ENCODE assay signal across 8 mouse cellular contexts in the genomic region with DNA sequence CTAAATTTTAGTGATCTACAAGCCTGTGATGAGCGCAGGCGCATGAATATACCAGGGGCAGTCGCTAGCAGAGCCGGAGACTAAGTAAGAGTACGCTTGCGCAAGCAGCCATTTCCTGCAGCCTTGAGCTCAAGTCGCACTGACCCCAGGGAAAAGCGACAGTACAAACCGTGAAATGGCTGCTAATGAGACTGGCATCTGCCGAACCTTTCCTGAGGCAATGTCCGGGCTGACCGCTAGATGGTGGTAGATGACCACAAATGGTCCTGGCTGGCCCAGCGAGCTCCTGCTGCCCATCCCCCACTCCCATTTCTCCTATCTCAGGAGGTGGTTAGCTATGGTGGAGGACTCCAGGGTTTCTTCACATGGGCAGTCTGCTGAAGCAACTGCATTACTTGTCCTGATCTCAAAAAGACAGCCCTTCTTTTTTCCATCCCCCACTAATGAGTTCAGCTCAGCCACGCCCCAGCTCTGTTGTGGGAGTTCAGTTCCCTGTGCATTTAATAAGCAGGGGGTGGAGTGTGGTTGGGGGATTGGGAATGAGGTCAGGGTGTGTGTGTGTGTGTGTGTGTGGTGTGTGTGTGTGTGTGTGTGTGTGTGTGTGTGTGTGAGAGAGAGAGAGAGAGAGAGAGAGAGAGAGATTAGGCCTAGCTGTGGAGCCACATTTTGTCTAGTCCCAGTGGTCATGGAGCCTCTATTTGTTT. TPM values are rescaled to one million over a fixed set of nuclear protein-coding genes. Genes with fewer than 3 reads are reported as not detected.
DNase-seq lines count a peak whose midpoint lies in the region; ATAC-seq and TF ChIP-seq lines count a peak whose summit lies in the region.

No protein-coding gene starts in this region.

- no peak overlapping the region for H3K9ac ChIP-seq in kidney, embryonic 14.5 days (ENCODE audit: low read depth, low read length)
- no peak overlapping the region for H3K9ac ChIP-seq in limb, embryonic 14.5 days (ENCODE audit: low read depth, low read length, severe bottlenecking)
- no peak overlapping the region for H3K9ac ChIP-seq in midbrain, postnatal 0 days (replicated peaks; ENCODE audit: low read length, poor library complexity, severe bottlenecking)

- no peak overlapping the region for H3K4me2 ChIP-seq in kidney, embryonic 14.5 days (replicated peaks; ENCODE audit: low read depth, low read length)
- peak overlapping the region; percentile 30 for H3K4me2 ChIP-seq in limb, embryonic 14.5 days (replicated peaks; ENCODE audit: low read depth, low read length, severe bottlenecking)
- H3K4me2 ChIP-seq in midbrain, postnatal 0 days (ENCODE audit: low read depth, low read length, poor library complexity, severe bottlenecking), result no peak overlapping the region; the same call in 1 of the 2 replicates

- H3K4me1 ChIP-seq in bone marrow macrophage, adult 2 months (ENCODE audit: control insufficient read depth, insufficient read depth, low read length), result no peaks in the 10 kb centered on the region
- no peaks in the 10 kb centered on the region for H3K4me1 ChIP-seq in embryonic fibroblast, embryonic 13.5 days (ENCODE audit: control insufficient read depth, insufficient read depth, low read length)
- H3K4me1 ChIP-seq in heart, embryonic 10.5 days, result no peaks in the 10 kb centered on the region
- H3K4me1 ChIP-seq in kidney, embryonic 14.5 days (ENCODE audit: control insufficient read depth, insufficient read depth, low read length), result no peaks in the 10 kb centered on the region
- H3K4me1 ChIP-seq in limb, embryonic 14.5 days (ENCODE audit: control insufficient read depth, insufficient read depth, low read length), result no peaks in the 10 kb centered on the region
- no peaks in the 10 kb centered on the region for H3K4me1 ChIP-seq in midbrain, postnatal 0 days (ENCODE audit: insufficient read depth, low read length)

- peak; percentile 32 for TF ChIP-seq CTCF in bone marrow macrophage, adult 2 months (IDR thresholded peaks at IDR 0.05; ENCODE audit: low read depth, low read length)
- peak; percentile 86 for TF ChIP-seq CTCF in embryonic fibroblast, embryonic 13.5 days (IDR thresholded peaks at IDR 0.05; ENCODE audit: borderline replicate concordance, insufficient read depth, low read length)
- peak; percentile 92 for TF ChIP-seq CTCF in midbrain, postnatal 0 days (IDR thresholded peaks at IDR 0.05)

- no peak overlapping the region for H3K4me3 ChIP-seq in bone marrow macrophage, adult 2 months (ENCODE audit: insufficient read depth, low read length)
- no peak overlapping the region for H3K4me3 ChIP-seq in embryonic fibroblast, embryonic 13.5 days (ENCODE audit: insufficient read depth, low read length)
- peak overlapping the region; percentile 22; the same call in 1 of the 2 replicates for H3K4me3 ChIP-seq in heart, embryonic 10.5 days
- no peak overlapping the region for H3K4me3 ChIP-seq in kidney, embryonic 14.5 days (ENCODE audit: low read length)
- peak overlapping the region; percentile 8; the same call in 1 of the 2 replicates for H3K4me3 ChIP-seq in limb, embryonic 14.5 days (replicated peaks; ENCODE audit: low read length)
- H3K4me3 ChIP-seq in midbrain, postnatal 0 days (ENCODE audit: low read depth, low read length), result no peak overlapping the region

- no peak for TF ChIP-seq POLR2A in bone marrow macrophage, adult 2 months (IDR thresholded peaks at IDR 0.05; ENCODE audit: borderline replicate concordance, low read depth, low read length)
- TF ChIP-seq POLR2A in embryonic fibroblast, embryonic 13.5 days (IDR thresholded peaks at IDR 0.05; ENCODE audit: low read depth, low read length), result no peak
- no peak for TF ChIP-seq POLR2A in limb, embryonic 14.5 days (IDR thresholded peaks at IDR 0.05; ENCODE audit: borderline replicate concordance, extremely low read depth, insufficient read depth, insufficient read length)

- H3K9me3 ChIP-seq in heart, embryonic 10.5 days, result no peaks in the 10 kb centered on the region
- H3K9me3 ChIP-seq in kidney, embryonic 14.5 days (ENCODE audit: control insufficient read depth, low read length), result no peaks in the 10 kb centered on the region
- no peaks in the 10 kb centered on the region for H3K9me3 ChIP-seq in limb, embryonic 14.5 days (ENCODE audit: control insufficient read depth, low read length)
- H3K9me3 ChIP-seq in midbrain, postnatal 0 days (ENCODE audit: low read length), result no peaks in the 10 kb centered on the region

- H3K36me3 ChIP-seq in heart, embryonic 10.5 days, result no peaks in the 10 kb centered on the region
- no peaks in the 10 kb centered on the region for H3K36me3 ChIP-seq in kidney, embryonic 14.5 days (ENCODE audit: control insufficient read depth, insufficient read depth, low read length)
- H3K36me3 ChIP-seq in limb, embryonic 14.5 days (ENCODE audit: control insufficient read depth, insufficient read depth, low read length), result no peaks in the 10 kb centered on the region
- H3K36me3 ChIP-seq in midbrain, postnatal 0 days (ENCODE audit: insufficient read depth, low read length), result no peaks in the 10 kb centered on the region

- peak; percentile 92 for DNase-seq in B cell, adult 2 months
- peak; percentile 90 for DNase-seq in heart, embryonic 10.5 days (ENCODE audit: low spot score)
- peak; percentile 87 for DNase-seq in limb, embryonic 14.5 days (ENCODE audit: low spot score)
- DNase-seq in midbrain, postnatal 0 days (ENCODE audit: low spot score), result peak; percentile 96
- DNase-seq in spleen, postnatal 10 days (ENCODE audit: low spot score in 2 of 2), result peak; percentile 76 to 87

- ATAC-seq in kidney, embryonic 14.5 days (ENCODE audit: low FRiP score, low TSS enrichment), result peak; percentile 96
- ATAC-seq in limb, embryonic 14.5 days (ENCODE audit: low FRiP score, low read depth), result peak; percentile 92
- ATAC-seq in midbrain, postnatal 0 days (ENCODE audit: low FRiP score), result peak; percentile 96

- 19% methylated on average over 14 of the region's 14 CpGs for WGBS in heart, embryonic 10.5 days
- 21% methylated on average over 14 of the region's 14 CpGs for WGBS in kidney, embryonic 14.5 days
- 16% methylated on average over 14 of the region's 14 CpGs for WGBS in limb, embryonic 14.5 days
- WGBS in midbrain, postnatal 0 days, result 17% methylated on average over 14 of the region's 14 CpGs

- no peaks in the 10 kb centered on the region; the same call in 1 of the 2 replicates for H3K27me3 ChIP-seq in heart, embryonic 10.5 days (ENCODE audit: insufficient read depth, poor library complexity, severe bottlenecking)
- H3K27me3 ChIP-seq in kidney, embryonic 14.5 days (ENCODE audit: control insufficient read depth, insufficient read depth, low read length), result no peaks in the 10 kb centered on the region
- no peaks in the 10 kb centered on the region for H3K27me3 ChIP-seq in limb, embryonic 14.5 days (ENCODE audit: control insufficient read depth, insufficient read depth, low read length)
- H3K27me3 ChIP-seq in midbrain, postnatal 0 days (ENCODE audit: insufficient read depth, low read length), result no peaks in the 10 kb centered on the region

- H3K27ac ChIP-seq in bone marrow macrophage, adult 2 months (ENCODE audit: insufficient read depth, low read depth, low read length), result no peak overlapping the region
- no peak overlapping the region for H3K27ac ChIP-seq in embryonic fibroblast, embryonic 13.5 days (ENCODE audit: insufficient read depth, low read length)
- no peak overlapping the region for H3K27ac ChIP-seq in heart, embryonic 10.5 days
- H3K27ac ChIP-seq in kidney, embryonic 14.5 days (ENCODE audit: low read depth, low read length), result no peak overlapping the region
- no peak overlapping the region for H3K27ac ChIP-seq in limb, embryonic 14.5 days (replicated peaks; ENCODE audit: low read depth, low read length)
- H3K27ac ChIP-seq in midbrain, postnatal 0 days (ENCODE audit: low read depth, low read length), result no peak overlapping the region; the same call in 1 of the 2 replicates

RNA-seq across cellular contexts. Expression of a gene that starts 10.6 kb away (rescaled TPM):
- not detected in 2 replicates for polyA plus RNA-seq in bone marrow macrophage, adult 2 months (2012; ENCODE audit: insufficient read depth, insufficient read length, missing spikeins)
- not detected in 2 replicates for polyA plus RNA-seq in embryonic fibroblast, embryonic 13.5 days (2011; ENCODE audit: insufficient read length, low read depth, missing spikeins)
- 0.08 TPM in 1 of 2 replicates, not detected in the other for polyA plus RNA-seq in heart, embryonic 10.5 days (2016; fragmentation: Nextera tagmentation; extraction: Ambion mirVana)
- polyA plus RNA-seq in kidney, embryonic 14.5 days (2014; fragmentation: Nextera tagmentation; extraction: Ambion mirVana), result 0.12 TPM in 1 of 2 replicates, not detected in the other
- polyA plus RNA-seq in limb, embryonic 14.5 days (2012; rRNA removed), result 0.90 and 1.1 TPM in 2 replicates
- 0.10 and 0.17 TPM in 2 replicates for polyA plus RNA-seq in limb, embryonic 14.5 days (2014; fragmentation: Nextera tagmentation; extraction: Ambion mirVana)
- total RNA-seq in midbrain, postnatal 0 days (2014; rRNA removed), result 17.1 and 18.4 TPM in 2 replicates
- 5.7 and 7.5 TPM in 2 replicates for polyA plus RNA-seq in midbrain, postnatal 0 days (2015; fragmentation: Nextera tagmentation; extraction: Ambion mirVana)

RNA-seq across cellular contexts. Expression of a gene that starts 17.1 kb away (rescaled TPM):
- polyA plus RNA-seq in bone marrow macrophage, adult 2 months (2012; ENCODE audit: insufficient read depth, insufficient read length, missing spikeins), result not detected in 2 replicates
- polyA plus RNA-seq in embryonic fibroblast, embryonic 13.5 days (2011; ENCODE audit: insufficient read length, low read depth, missing spikeins), result not detected in 2 replicates
- polyA plus RNA-seq in heart, embryonic 10.5 days (2016; fragmentation: Nextera tagmentation; extraction: Ambion mirVana), result 0.07 and 0.11 TPM in 2 replicates
- polyA plus RNA-seq in kidney, embryonic 14.5 days (2014; fragmentation: Nextera tagmentation; extraction: Ambion mirVana), result not detected in 2 replicates
- polyA plus RNA-seq in limb, embryonic 14.5 days (2012; rRNA removed), result 0.06 TPM in 1 of 2 replicates, not detected in the other
- 0.11 and 0.23 TPM in 2 replicates for polyA plus RNA-seq in limb, embryonic 14.5 days (2014; fragmentation: Nextera tagmentation; extraction: Ambion mirVana)
- 0.27 and 0.57 TPM in 2 replicates for total RNA-seq in midbrain, postnatal 0 days (2014; rRNA removed)
- 0.31 and 0.37 TPM in 2 replicates for polyA plus RNA-seq in midbrain, postnatal 0 days (2015; fragmentation: Nextera tagmentation; extraction: Ambion mirVana)

RNA-seq across cellular contexts. Expression of a gene that starts 28.3 kb away (rescaled TPM):
- polyA plus RNA-seq in bone marrow macrophage, adult 2 months (2012; ENCODE audit: insufficient read depth, insufficient read length, missing spikeins), result 4.6 and 4.7 TPM in 2 replicates
- not detected in 2 replicates for polyA plus RNA-seq in embryonic fibroblast, embryonic 13.5 days (2011; ENCODE audit: insufficient read length, low read depth, missing spikeins)
- polyA plus RNA-seq in heart, embryonic 10.5 days (2016; fragmentation: Nextera tagmentation; extraction: Ambion mirVana), result 0.84 and 1.2 TPM in 2 replicates
- 0.46 TPM in 1 of 2 replicates, not detected in the other for polyA plus RNA-seq in kidney, embryonic 14.5 days (2014; fragmentation: Nextera tagmentation; extraction: Ambion mirVana)
- polyA plus RNA-seq in limb, embryonic 14.5 days (2012; rRNA removed), result 0.13 and 1.3 TPM in 2 replicates
- polyA plus RNA-seq in limb, embryonic 14.5 days (2014; fragmentation: Nextera tagmentation; extraction: Ambion mirVana), result 1.1 TPM in 1 of 2 replicates, not detected in the other
- not detected in 2 replicates for total RNA-seq in midbrain, postnatal 0 days (2014; rRNA removed)
- polyA plus RNA-seq in midbrain, postnatal 0 days (2015; fragmentation: Nextera tagmentation; extraction: Ambion mirVana), result 1.1 TPM in 1 of 2 replicates, not detected in the other

RNA-seq across cellular contexts. Expression of a gene that starts 42.9 kb away (rescaled TPM):
- 0.16 TPM in 1 of 2 replicates, not detected in the other for polyA plus RNA-seq in bone marrow macrophage, adult 2 months (2012; ENCODE audit: insufficient read depth, insufficient read length, missing spikeins)
- 0.67 TPM in 1 of 2 replicates, not detected in the other for polyA plus RNA-seq in embryonic fibroblast, embryonic 13.5 days (2011; ENCODE audit: insufficient read length, low read depth, missing spikeins)
- 1.8 and 2.4 TPM in 2 replicates for polyA plus RNA-seq in heart, embryonic 10.5 days (2016; fragmentation: Nextera tagmentation; extraction: Ambion mirVana)
- 0.51 and 1.4 TPM in 2 replicates for polyA plus RNA-seq in kidney, embryonic 14.5 days (2014; fragmentation: Nextera tagmentation; extraction: Ambion mirVana)
- 0.87 and 3.8 TPM in 2 replicates for polyA plus RNA-seq in limb, embryonic 14.5 days (2012; rRNA removed)
- 1.4 and 1.6 TPM in 2 replicates for polyA plus RNA-seq in limb, embryonic 14.5 days (2014; fragmentation: Nextera tagmentation; extraction: Ambion mirVana)
- total RNA-seq in midbrain, postnatal 0 days (2014; rRNA removed), result 0.60 and 5.7 TPM in 2 replicates
- 3.4 and 4.7 TPM in 2 replicates for polyA plus RNA-seq in midbrain, postnatal 0 days (2015; fragmentation: Nextera tagmentation; extraction: Ambion mirVana)

Comparison
In these comparisons a context has a peak if more than half of its experiments do, and no peak if none do; other contexts are left out.
1. H3K4me3 ChIP-seq: peak in heart, embryonic 10.5 days (single experiment) and limb, embryonic 14.5 days (single experiment); none in bone marrow macrophage, adult 2 months (single experiment), embryonic fibroblast, embryonic 13.5 days (single experiment), kidney, embryonic 14.5 days (single experiment) and midbrain, postnatal 0 days (single experiment).
2. CTCF ChIP-seq: peak in every context shown above with its lines; median percentile 92 in midbrain, postnatal 0 days; 86 in embryonic fibroblast, embryonic 13.5 days; 32 in bone marrow macrophage, adult 2 months.
3. Peak in every context shown above with its lines, with median percentiles within 50 percentile points of each other: DNase-seq and ATAC-seq.